In genomic region chr1:194998396-194998795, GRCm38 (mm10) we compare ENCODE assay signal across 21 mouse cellular contexts. TPM values are rescaled to one million over a fixed set of nuclear protein-coding genes. Genes with fewer than 3 reads are reported as not detected.
DNase-seq lines count a peak whose midpoint lies in the region; ATAC-seq and TF ChIP-seq lines count a peak whose summit lies in the region.
"Had no signal": no experiment of that assay in that cellular context is flagged by ENCODE, and none has a peak within 500 bp of the region (broad histone marks: within the 10 kb centered on the region; RNA-seq: fewer than 3 reads in every experiment).

No protein-coding gene starts in this region.

- H3K4me3 ChIP-seq in intestine, postnatal 0 days (ENCODE audit: low read depth, low read length), result no peak overlapping the region
- H3K4me3 ChIP-seq in intestine, embryonic 16.5 days (ENCODE audit: low read length), result no peak overlapping the region
- H3K4me3 ChIP-seq: embryonic facial prominence, embryonic 13.5 days; forebrain, embryonic 12.5 days; heart, embryonic 10.5 days; hindbrain, embryonic 13.5 days had no signal

- no peaks in the 10 kb centered on the region for H3K4me1 ChIP-seq in intestine, postnatal 0 days (replicated peaks; ENCODE audit: control insufficient read depth, insufficient read depth, low read length)
- H3K4me1 ChIP-seq in intestine, embryonic 16.5 days (ENCODE audit: control insufficient read depth, insufficient read depth, low read length), result peaks cover 7% of the 10 kb centered on the region; the same call in 1 of the 2 replicates
- H3K4me1 ChIP-seq: embryonic facial prominence, embryonic 13.5 days; forebrain, embryonic 12.5 days; hindbrain, embryonic 13.5 days had no signal

- TF ChIP-seq CTCF in intestine, postnatal 0 days (IDR thresholded peaks at IDR 0.05; ENCODE audit: low read depth), result no peak

- no peak for ATAC-seq in intestine, postnatal 0 days
- no peak for ATAC-seq in intestine, embryonic 16.5 days
- ATAC-seq: activated CD4-positive, CD25-positive, alpha-beta regulatory T cell, adult 4 months; forebrain, postnatal 0 days; Patski had no signal

- no peaks in the 10 kb centered on the region for H3K9me3 ChIP-seq in intestine, postnatal 0 days (ENCODE audit: control insufficient read depth)
- no peaks in the 10 kb centered on the region for H3K9me3 ChIP-seq in intestine, embryonic 16.5 days (ENCODE audit: control insufficient read depth, low read length)
- H3K9me3 ChIP-seq: embryonic facial prominence, embryonic 13.5 days; forebrain, embryonic 12.5 days; heart, embryonic 10.5 days; hindbrain, embryonic 13.5 days had no signal

- no peak overlapping the region for H3K4me2 ChIP-seq in intestine, postnatal 0 days (replicated peaks; ENCODE audit: low read depth)
- no peak overlapping the region for H3K4me2 ChIP-seq in intestine, embryonic 16.5 days (ENCODE audit: low read depth, low read length)
- H3K4me2 ChIP-seq: embryonic facial prominence, embryonic 13.5 days; forebrain, embryonic 12.5 days; hindbrain, embryonic 13.5 days had no signal

- 52% methylated on average over 1 of the region's 1 CpGs for WGBS in intestine, postnatal 0 days
- WGBS in intestine, embryonic 16.5 days, result 84% methylated on average over 1 of the region's 1 CpGs

- DNase-seq in kidney, adult 9 months, result peak; percentile 81
- DNase-seq in kidney, adult 18-20 months, result no peak
- peak; percentile 51 for DNase-seq in kidney, postnatal 14 days
- DNase-seq in yolk sac, embryonic 10.5 days (ENCODE audit: low spot score), result peak; percentile 64
- no peak for DNase-seq in adrenal gland, postnatal 10 days
- DNase-seq: adrenal gland, postnatal 25 days; cerebellum, adult 18-20 months; cerebellum, adult 9-11 months; cerebellum, postnatal 36 days; forebrain, postnatal 0 days; gastrocnemius, postnatal 25 days; heart, postnatal 10 days had no signal

- H3K27me3 ChIP-seq in intestine, postnatal 0 days (replicated peaks; ENCODE audit: control insufficient read depth, insufficient read depth, low read length), result no peaks in the 10 kb centered on the region
- H3K27me3 ChIP-seq in intestine, embryonic 16.5 days (replicated peaks; ENCODE audit: control insufficient read depth, insufficient read depth, low read length), result no peaks in the 10 kb centered on the region
- H3K27me3 ChIP-seq: CH12.LX; embryonic facial prominence, embryonic 13.5 days; forebrain, embryonic 12.5 days; hindbrain, embryonic 13.5 days; Patski had no signal

- H3K27ac ChIP-seq in intestine, postnatal 0 days (ENCODE audit: low read depth, low read length), result 0 out of 2 replicates have a peak overlapping the region, but pooled peaks have one; percentile 21
- H3K27ac ChIP-seq in intestine, embryonic 16.5 days (ENCODE audit: low read length), result no peak overlapping the region
- H3K27ac ChIP-seq: embryonic facial prominence, embryonic 13.5 days; forebrain, embryonic 12.5 days; heart, embryonic 10.5 days; hindbrain, embryonic 13.5 days had no signal

- H3K9ac ChIP-seq in intestine, postnatal 0 days (ENCODE audit: low read depth, low read length), result no peak overlapping the region
- H3K9ac ChIP-seq in intestine, embryonic 16.5 days (ENCODE audit: low read depth, low read length), result no peak overlapping the region
- H3K9ac ChIP-seq: embryonic facial prominence, embryonic 13.5 days; forebrain, embryonic 12.5 days; forebrain, postnatal 0 days; hindbrain, embryonic 13.5 days had no signal

- H3K36me3 ChIP-seq in intestine, postnatal 0 days (ENCODE audit: control insufficient read depth, insufficient read depth), result no peaks in the 10 kb centered on the region
- H3K36me3 ChIP-seq in intestine, embryonic 16.5 days (ENCODE audit: control insufficient read depth, insufficient read depth, low read length), result no peaks in the 10 kb centered on the region
- H3K36me3 ChIP-seq: embryonic facial prominence, embryonic 13.5 days; forebrain, embryonic 12.5 days; heart, embryonic 10.5 days; hindbrain, embryonic 13.5 days had no signal

RNA-seq across cellular contexts. Expression of gene Cd34, which starts 59.8 kb away (rescaled TPM):
- polyA plus RNA-seq in intestine, postnatal 0 days (2015; fragmentation: Nextera tagmentation; extraction: Ambion mirVana), result 32.8 and 35.4 TPM in 2 replicates
- polyA plus RNA-seq in intestine, embryonic 16.5 days (2015; fragmentation: Nextera tagmentation; extraction: Ambion mirVana), result 56.2 and 59.3 TPM in 2 replicates
- 100 to 1,000 TPM; 109 to 127 TPM for total RNA-seq in adrenal gland, postnatal 10 days (2021)
- total RNA-seq: CH12.LX had no signal

Comparison
In these comparisons a context has a peak if more than half of its experiments do, and no peak if none do; other contexts are left out.
1. DNase-seq: peak in kidney, adult 9 months (single experiment), kidney, postnatal 14 days (single experiment) and yolk sac, embryonic 10.5 days (single experiment); none in kidney, adult 18-20 months (single experiment) and adrenal gland, postnatal 10 days (single experiment).